Mouse (Mus musculus) heart, embryonic 12.5 days (tissue): ENCODE results near the gene Ebf1. TPM values are rescaled to one million over a fixed set of nuclear protein-coding genes. Genes with fewer than 3 reads are reported as not detected.
A peak's percentile ranks its signal among the peaks of the same experiment; 100 is the strongest.

Source experiments
- ATAC-seq: fragments of 200-750 bp; cut with Nextera tagmentation; 2 replicates; pipeline ENCODE4 v1.8.0; 2017; ENCODE audit warnings: moderate TSS enrichment, moderate library complexity; ENCODE audit not compliant: insufficient number of reproducible peaks, low FRiP score
- H3K27ac ChIP-seq: fragments of 300-500 bp; sonication (generic); 2 replicates; pipeline ENCODE4 v1.5.1; 2016; ENCODE audit warnings: mild to moderate bottlenecking, moderate library complexity; ENCODE audit not compliant: poor library complexity, severe bottlenecking
- H3K27me3 ChIP-seq: fragments of 300-500 bp; sonication (generic); replicated peaks from 2 replicates; pipeline ENCODE4 v1.6.1; 2016; ENCODE audit warnings: mild to moderate bottlenecking, moderate library complexity
- H3K36me3 ChIP-seq: fragments of 300-500 bp; sonication (generic); 2 replicates; pipeline ENCODE4 v1.6.1; 2016; ENCODE audit warnings: mild to moderate bottlenecking, moderate library complexity
- H3K4me1 ChIP-seq: fragments of 300-500 bp; sonication (generic); replicated peaks from 2 replicates; pipeline ENCODE4 v1.6.1; 2016; ENCODE audit warnings: mild to moderate bottlenecking
- H3K4me2 ChIP-seq: fragments of 300-500 bp; sonication (generic); 2 replicates; pipeline ENCODE4 v1.6.1; 2016; ENCODE audit warnings: mild to moderate bottlenecking, moderate library complexity
- H3K4me3 ChIP-seq: fragments of 300-500 bp; sonication (generic); 2 replicates; pipeline ENCODE4 v1.5.1; 2016; ENCODE audit warnings: mild to moderate bottlenecking
- H3K9ac ChIP-seq: fragments of 300-500 bp; sonication (generic); 2 replicates; pipeline ENCODE4 v1.6.1; 2016; ENCODE audit warnings: mild to moderate bottlenecking, moderate library complexity
- H3K9me3 ChIP-seq: fragments of 300-500 bp; sonication (generic); replicated peaks from 2 replicates; pipeline ENCODE4 v1.6.1; 2016; ENCODE audit warnings: mild to moderate bottlenecking, moderate library complexity
- WGBS: fragments of 180-500 bp; shearing (Covaris S2); methylation state at CpG from one replicate; pipeline ENCODE4 v1.1.7; 2016; 5-methylcytosine and 5-hydroxymethylcytosine counted together
- polyA plus RNA-seq: library from polyadenylated mRNA; unstranded; fragments of >200 nt; fragmentation: Nextera tagmentation; extraction: Ambion mirVana; gene quantifications from 2 replicates; pipeline ENCODE4 v1.2.1, GENCODE M21; 2016

The Ebf1 gene
- polyA plus RNA-seq, 1 experiment from 2014 or later, result 13.9 TPM

DNA sequence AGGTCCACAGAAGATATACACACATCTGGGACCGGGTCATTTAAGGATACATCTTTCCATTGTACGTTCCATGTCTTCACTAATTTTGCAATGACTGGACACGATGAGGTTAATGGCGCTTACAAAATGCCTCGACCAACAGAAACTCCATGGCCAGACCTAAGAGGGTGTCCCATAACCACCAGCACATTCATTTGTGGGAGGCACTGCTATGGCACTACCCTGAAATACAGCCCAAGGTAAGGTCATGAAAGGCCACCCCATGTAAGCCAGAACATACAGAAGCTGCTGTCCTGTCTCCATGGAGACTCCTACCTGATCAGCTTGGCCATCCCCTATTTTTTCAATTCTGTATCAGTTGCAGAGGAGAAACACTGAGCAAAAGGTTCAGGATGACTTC, 391.6 kb downstream of the Ebf1 start:
- Histone ChIP-seq H3K27me3 (no peaks in the 10 kb centered on the region), H3K9ac (no peak overlapping the region)

DNA sequence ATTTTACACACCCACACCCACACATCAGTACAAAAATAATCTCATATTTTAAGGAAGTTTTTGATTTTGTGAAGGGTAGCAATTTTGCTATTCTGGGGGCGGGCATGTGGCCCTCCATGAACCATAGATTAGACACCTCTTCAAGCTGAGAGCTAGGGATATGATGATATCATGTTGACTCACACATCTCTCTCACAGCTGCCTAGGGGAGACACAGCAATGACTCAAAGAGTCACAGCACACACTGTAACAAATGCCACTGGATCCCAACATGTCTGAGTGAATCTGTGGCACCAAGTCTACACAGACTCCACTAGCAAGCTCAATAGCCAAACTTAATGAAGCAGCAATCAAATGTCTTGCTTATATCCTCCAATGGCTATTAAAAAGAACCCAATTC, 395.0 kb downstream of the Ebf1 start:
- no peaks in the 10 kb centered on the region for H3K4me1 ChIP-seq
- WGBS, result 62% methylated on average over 1 of the region's 1 CpGs
- no peak for ATAC-seq

More for the DNA sequence above, 391.6 kb downstream of the Ebf1 start:
- no peak for ATAC-seq
- H3K4me2 ChIP-seq, result no peak overlapping the region
- peaks cover under 1% of the 10 kb centered on the region; the same call in 1 of the 2 replicates for H3K4me1 ChIP-seq
- no peaks in the 10 kb centered on the region for H3K36me3 ChIP-seq
- H3K9me3 ChIP-seq, result no peaks in the 10 kb centered on the region
- 77% methylated on average over 5 of the region's 5 CpGs for WGBS
- no peak overlapping the region for H3K4me3 ChIP-seq
- no peak overlapping the region for H3K27ac ChIP-seq

GRCm38 (mm10) chr11:45017493-45017892, 400.4 kb downstream of the Ebf1 start:
- Histone ChIP-seq H3K4me1 (no peaks in the 10 kb centered on the region), H3K27ac (no peak overlapping the region), H3K27me3 (no peaks in the 10 kb centered on the region), H3K36me3 (no peaks in the 10 kb centered on the region), H3K9me3 (no peaks in the 10 kb centered on the region), H3K4me2 (no peak overlapping the region), H3K9ac (no peak overlapping the region), H3K4me3 (no peak overlapping the region)
- WGBS, result 64% methylated on average over 3 of the region's 3 CpGs
- ATAC-seq, result no peak

More for the DNA sequence above, 395.0 kb downstream of the Ebf1 start:
- Histone ChIP-seq H3K4me3 (no peak overlapping the region), H3K9me3 (no peaks in the 10 kb centered on the region), H3K27me3 (no peaks in the 10 kb centered on the region), H3K36me3 (no peaks in the 10 kb centered on the region), H3K4me2 (no peak overlapping the region), H3K27ac (no peak overlapping the region), H3K9ac (no peak overlapping the region)

GRCm38 (mm10) chr11:45026012-45026411, 408.9 kb downstream of the Ebf1 start:
- Histone ChIP-seq H3K4me3 (no peak overlapping the region), H3K36me3 (no peaks in the 10 kb centered on the region), H3K4me2 (no peak overlapping the region), H3K27me3 (no peaks in the 10 kb centered on the region), H3K9me3 (no peaks in the 10 kb centered on the region), H3K4me1 (0 out of 2 replicates have a peak, but pooled peaks cover 3% of the 10 kb centered on the region), H3K27ac (no peak overlapping the region), H3K9ac (no peak overlapping the region)
- WGBS, result 83% methylated on average over 5 of the region's 5 CpGs
- no peak for ATAC-seq

DNA sequence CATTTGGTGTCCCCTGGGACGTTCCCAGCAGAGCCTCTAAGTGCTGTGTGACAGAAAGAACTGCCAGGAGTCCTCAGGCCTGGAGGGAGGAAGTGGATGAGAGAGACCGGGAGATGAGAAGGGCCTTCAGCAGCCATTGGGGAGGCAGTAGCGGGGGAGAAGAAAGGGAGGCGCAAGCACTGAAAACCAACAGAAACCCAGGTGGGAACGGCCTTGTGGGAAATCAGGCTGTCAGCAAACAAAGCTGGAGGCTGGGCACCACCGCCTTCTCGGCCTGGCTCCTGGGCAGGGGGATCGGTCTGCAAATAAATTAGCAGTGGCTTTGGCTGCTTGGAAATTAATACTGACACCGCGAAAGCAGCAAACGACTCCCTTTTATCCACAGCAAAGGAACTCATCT, 409.6 kb downstream of the Ebf1 start:
- 19% methylated on average over 11 of the region's 11 CpGs for WGBS
- Histone ChIP-seq H3K4me2 (peak overlapping the region; percentile 47), H3K36me3 (no peaks in the 10 kb centered on the region), H3K9me3 (no peaks in the 10 kb centered on the region), H3K27ac (no peak overlapping the region), H3K4me1 (0 out of 2 replicates have a peak, but pooled peaks cover 3% of the 10 kb centered on the region), H3K27me3 (no peaks in the 10 kb centered on the region), H3K9ac (no peak overlapping the region), H3K4me3 (no peak overlapping the region; the same call in 1 of the 2 replicates)
- no peak for ATAC-seq

DNA sequence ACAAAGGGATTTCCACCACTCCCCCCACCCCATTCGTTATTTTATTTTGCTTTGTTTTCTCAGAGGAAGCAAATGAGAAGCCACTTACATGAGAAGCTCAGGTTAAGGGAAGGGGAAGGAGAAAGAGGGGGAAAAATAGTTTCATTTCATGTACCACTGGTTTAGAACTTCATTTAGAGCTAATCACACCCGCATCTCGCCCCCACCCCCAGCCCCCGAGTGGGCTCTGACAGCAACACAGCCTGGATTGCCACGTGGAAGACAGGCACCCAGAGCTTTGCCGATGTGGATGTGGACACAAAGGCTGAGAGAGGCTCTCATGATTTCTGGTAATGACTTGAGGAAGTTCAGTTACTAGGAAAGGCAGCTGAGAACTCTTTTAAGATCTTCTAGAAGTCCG, 410.0 kb downstream of the Ebf1 start:
- Histone ChIP-seq H3K36me3 (no peaks in the 10 kb centered on the region), H3K27me3 (no peaks in the 10 kb centered on the region), H3K4me2 (peak overlapping the region; percentile 47), H3K9ac (no peak overlapping the region), H3K9me3 (no peaks in the 10 kb centered on the region), H3K27ac (no peak overlapping the region), H3K4me1 (0 out of 2 replicates have a peak, but pooled peaks cover 3% of the 10 kb centered on the region), H3K4me3 (no peak overlapping the region; the same call in 1 of the 2 replicates)
- no peak for ATAC-seq
- 65% methylated on average over 7 of the region's 7 CpGs for WGBS

DNA sequence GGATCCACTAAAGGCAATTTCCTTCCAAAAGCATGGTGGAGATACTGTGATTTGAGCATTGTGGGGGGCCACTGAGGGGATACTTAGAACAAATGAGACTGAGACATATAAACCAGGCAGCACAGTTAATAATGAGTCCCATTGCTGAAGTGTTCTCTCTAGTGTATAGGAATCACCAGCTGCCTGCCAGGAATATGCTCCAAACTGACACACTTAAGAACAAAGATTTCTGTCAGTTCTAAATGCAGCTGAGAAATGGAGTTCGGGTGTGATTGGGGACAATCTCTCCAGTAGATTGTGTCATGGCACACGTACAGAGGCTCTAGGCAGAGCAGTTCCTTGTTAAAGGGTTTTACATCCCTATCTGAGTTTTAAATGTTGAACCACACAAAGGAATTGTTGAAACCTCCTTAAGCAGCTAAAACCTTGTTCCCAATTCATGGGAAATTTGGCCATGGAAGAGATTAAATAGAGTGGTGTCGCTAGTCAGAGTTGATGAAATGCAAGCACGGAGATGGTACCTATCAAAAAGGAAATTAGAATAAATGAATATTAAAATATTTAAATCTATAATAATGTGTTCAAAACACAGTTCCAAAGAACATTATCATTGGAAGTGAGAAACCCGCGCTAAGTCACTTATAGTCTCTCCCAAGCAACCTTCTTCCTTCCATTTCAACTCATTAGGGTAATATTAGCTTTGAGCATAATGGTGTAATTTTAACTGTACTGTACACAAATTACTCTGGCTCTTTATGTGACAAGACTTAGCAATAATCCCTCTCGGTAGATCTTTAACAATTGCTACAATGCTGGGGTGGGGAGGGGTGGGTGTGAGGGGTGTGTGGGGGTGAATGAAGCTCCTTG, 438.9 kb downstream of the Ebf1 start:
- Histone ChIP-seq H3K9ac (no peak overlapping the region), H3K9me3 (no peaks in the 10 kb centered on the region), H3K36me3 (no peaks in the 10 kb centered on the region), H3K4me3 (no peak overlapping the region), H3K4me2 (no peak overlapping the region), H3K27me3 (no peaks in the 10 kb centered on the region), H3K4me1 (no peaks in the 10 kb centered on the region), H3K27ac (no peak overlapping the region)
- no peak for ATAC-seq
- WGBS, result 76% methylated on average over 7 of the region's 7 CpGs

Other genes starting within 250 kb of the Ebf1 start
- gene Il12b, start 217.3 kb upstream of the Ebf1 start, polyA plus RNA-seq, result 0.27 TPM in 1 of 2 replicates, not detected in the other
- 42.1 and 48.4 TPM in 2 replicates for gene Ublcp1, start 146.8 kb upstream of the Ebf1 start, polyA plus RNA-seq
- 70.6 and 71.8 TPM in 2 replicates for gene Rnf145, start 98.4 kb upstream of the Ebf1 start, polyA plus RNA-seq